Mouse (Mus musculus) midbrain, postnatal 0 days (tissue): ENCODE results near the gene Rab15. TPM values are rescaled to one million over a fixed set of nuclear protein-coding genes. Genes with fewer than 3 reads are reported as not detected.
"Not testable (repeated sequence)": the region's sequence is repeated elsewhere in the genome, so short reads cannot be mapped to it uniquely, and the experiment has no call there.

Source experiments
- ATAC-seq: fragments of 200-750 bp; cut with Nextera tagmentation; 2 replicates; pipeline ENCODE4 v1.8.0; 2017; ENCODE audit warnings: moderate number of reproducible peaks, mild to moderate bottlenecking, moderate TSS enrichment, moderate library complexity; ENCODE audit not compliant: low FRiP score
- DNase-seq: peaks from one replicate; pipeline ENCODE4 v3.0.0-alpha.2; 2015; ENCODE audit warnings: low spot score
- H3K27ac ChIP-seq: fragments of 300-500 bp; sonication (generic); 2 replicates; pipeline ENCODE4 v1.5.1; 2014; ENCODE audit warnings: low read depth, mild to moderate bottlenecking, low read length, mixed read lengths
- H3K27me3 ChIP-seq: fragments of 300-500 bp; sonication (generic); 2 replicates; pipeline ENCODE4 v1.6.1; 2014; ENCODE audit warnings: low read length, control low read depth, mixed read lengths; ENCODE audit not compliant: insufficient read depth
- H3K36me3 ChIP-seq: fragments of 300-500 bp; sonication (generic); 2 replicates; pipeline ENCODE4 v1.6.1; 2014; ENCODE audit warnings: low read length, control low read depth, mixed read lengths; ENCODE audit not compliant: insufficient read depth
- H3K4me1 ChIP-seq: fragments of 300-500 bp; sonication (generic); 2 replicates; pipeline ENCODE4 v1.6.1; 2014; ENCODE audit warnings: mild to moderate bottlenecking, control low read depth, antibody characterized with exemption, low read length, mixed read lengths; ENCODE audit not compliant: insufficient read depth
- H3K4me2 ChIP-seq: fragments of 300-500 bp; sonication (generic); 2 replicates; pipeline ENCODE4 v1.6.1; 2014; ENCODE audit warnings: low read depth, mild to moderate bottlenecking, low read length, mixed read lengths; ENCODE audit not compliant: poor library complexity, severe bottlenecking
- H3K4me3 ChIP-seq: fragments of 300-500 bp; sonication (generic); 2 replicates; pipeline ENCODE4 v1.5.1; 2014; ENCODE audit warnings: low read depth, mild to moderate bottlenecking, low read length, moderate library complexity
- H3K9ac ChIP-seq: fragments of 300-500 bp; sonication (generic); replicated peaks from 2 replicates; pipeline ENCODE4 v1.6.1; 2014; ENCODE audit warnings: mild to moderate bottlenecking, low read length, moderate library complexity, mixed read lengths; ENCODE audit not compliant: poor library complexity, severe bottlenecking
- H3K9me3 ChIP-seq: fragments of 300-500 bp; sonication (generic); 2 replicates; pipeline ENCODE4 v1.6.1; 2016; ENCODE audit warnings: low read length, control low read depth
- CTCF ChIP-seq: IDR thresholded peaks from 2 replicates; pipeline ENCODE4 v1.5.1; 2016; ENCODE audit warnings: antibody characterized with exemption, mild to moderate bottlenecking
- whole genome bisulfite sequencing: fragments of 180-500 bp; shearing (Covaris S2); extraction: QIAGEN DNeasy Blood & Tissue Kit; methylation state at CpG from one replicate; pipeline ENCODE4 v1.1.7; 2014; 5-methylcytosine and 5-hydroxymethylcytosine counted together
- polyA plus RNA-seq: library from polyadenylated mRNA; unstranded; fragments of >200 nt; fragmentation: Nextera tagmentation; extraction: Ambion mirVana; gene quantifications from 2 replicates; pipeline ENCODE4 v1.2.1, GENCODE M21; 2015
- total RNA-seq: library from RNA; depleted of rRNA; stranded (reverse); fragments of >200 nt; gene quantifications from 2 replicates; pipeline ENCODE4 v1.2.3, GENCODE M21; 2014; rRNA removed

The Rab15 gene
- total RNA-seq (91.1 and 122 TPM in 2 replicates), polyA plus RNA-seq (57.2 and 58.9 TPM in 2 replicates)

GRCm38 (mm10) chr12:76822651-76823041 is at the start of gene Rab15:
Rab15 (minus strand) TSS chr12:76822908.
- Histone ChIP-seq H3K27ac (peak within 1 kb of the TSS; percentile 85), H3K4me2 (peak within 1 kb of the TSS; percentile 71), H3K36me3 (no peaks in the 10 kb centered on the region), H3K27me3 (no peaks in the 10 kb centered on the region), H3K4me3 (peak within 1 kb of the TSS; percentile 75), H3K9me3 (no peaks in the 10 kb centered on the region), H3K9ac (peak within 1 kb of the TSS; percentile 96), H3K4me1 (peaks cover 14% of the 10 kb centered on the region)
- ATAC-seq (no peak), DNase-seq (peak; percentile 22)
- TF ChIP-seq CTCF: no peak
- WGBS: 3% methylated on average over 14 of the region's 17 CpGs

DNA sequence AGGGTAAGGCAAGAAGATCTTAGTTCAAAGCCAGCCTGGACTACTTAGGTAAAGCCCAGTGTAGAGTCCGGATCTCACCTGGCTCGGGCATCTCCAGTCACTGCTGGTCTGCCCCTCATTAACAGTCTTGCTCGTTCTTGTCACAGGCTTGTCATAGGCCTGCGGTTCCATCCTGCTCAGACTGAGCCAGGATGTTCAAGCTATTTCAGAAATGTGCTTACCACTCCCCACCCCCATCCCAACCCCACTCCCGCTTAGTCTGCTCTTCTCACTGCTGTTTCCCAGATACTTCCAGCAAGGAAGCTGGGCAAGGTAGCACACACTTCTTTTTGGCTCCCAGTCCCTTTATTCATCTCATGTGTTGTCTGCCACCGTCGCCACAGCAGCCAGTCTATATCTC is 46.9 kb upstream of the Rab15 start:
- Histone ChIP-seq H3K36me3 (peaks cover 9% of the 10 kb centered on the region), H3K4me3 (no peak overlapping the region), H3K9me3 (no peaks in the 10 kb centered on the region), H3K27me3 (no peaks in the 10 kb centered on the region), H3K9ac (no peak overlapping the region), H3K4me2 (no peak overlapping the region), H3K27ac (no peak overlapping the region), H3K4me1 (no peaks in the 10 kb centered on the region)
- DNase-seq: no peak
- ATAC-seq: no peak
- no peak for TF ChIP-seq CTCF
- 87% methylated on average over 7 of the region's 7 CpGs for WGBS

DNA sequence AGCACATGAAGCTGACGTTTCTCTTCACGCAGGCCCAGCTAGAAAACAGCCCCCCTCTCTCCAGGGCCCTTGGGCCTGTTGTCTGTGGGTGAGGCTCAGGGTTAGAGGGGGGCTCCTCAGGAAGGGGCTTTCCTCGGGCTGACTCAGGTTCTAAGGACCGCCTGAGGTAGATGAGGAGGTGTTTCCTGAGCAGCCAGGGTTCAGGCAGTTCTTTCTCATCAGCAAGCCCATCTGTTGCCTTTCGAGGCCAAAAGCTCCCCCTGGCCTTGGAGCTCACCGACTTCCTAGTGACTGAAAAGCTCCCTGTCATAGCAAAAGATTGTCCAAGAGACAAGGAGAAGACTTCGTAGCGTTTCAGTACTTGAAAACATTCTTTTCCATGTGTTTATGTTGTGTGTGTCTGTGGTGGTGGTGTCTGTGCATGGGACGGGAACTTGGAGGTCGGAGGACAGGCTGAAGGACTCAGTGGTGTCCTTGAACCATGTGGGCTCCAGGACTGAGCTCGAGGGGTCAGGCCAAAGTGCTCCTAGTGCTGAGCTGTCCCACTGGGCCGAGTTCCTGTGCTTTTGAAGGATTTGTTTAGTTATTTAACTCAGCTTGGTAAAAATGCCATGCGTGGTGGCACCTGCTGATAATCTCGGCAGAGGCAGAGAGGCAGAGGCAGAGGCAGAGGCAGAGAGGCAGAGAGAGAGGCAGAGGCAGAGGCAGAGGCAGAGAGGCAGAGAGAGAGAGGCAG is 45.9 kb upstream of the Rab15 start:
- H3K4me3 ChIP-seq: no peak overlapping the region
- no peaks in the 10 kb centered on the region for H3K4me1 ChIP-seq
- no peaks in the 10 kb centered on the region for H3K27me3 ChIP-seq
- H3K9ac ChIP-seq: no peak overlapping the region
- WGBS: 70% methylated on average over 14 of the region's 14 CpGs
- ATAC-seq (no peak), DNase-seq (no peak)
- no peak overlapping the region for H3K27ac ChIP-seq
- 0 out of 2 replicates have a peak, but pooled peaks cover 4% of the 10 kb centered on the region for H3K36me3 ChIP-seq
- no peak for TF ChIP-seq CTCF
- H3K9me3 ChIP-seq: no peaks in the 10 kb centered on the region
- no peak overlapping the region for H3K4me2 ChIP-seq

- no peak for DNase-seq
- 62% methylated on average over 10 of the region's 10 CpGs for WGBS
Measured at GRCm38 (mm10) chr12:76867586-76868280, 45.0 kb upstream of the Rab15 start.

GRCm38 (mm10) chr12:76865266-76865665 is 42.6 kb upstream of the Rab15 start:
- no peak overlapping the region for H3K9ac ChIP-seq
- H3K27ac ChIP-seq: no peak overlapping the region
- no peak for TF ChIP-seq CTCF
- H3K27me3 ChIP-seq: no peaks in the 10 kb centered on the region
- 0 out of 2 replicates have a peak, but pooled peaks cover 4% of the 10 kb centered on the region for H3K36me3 ChIP-seq
- no peaks in the 10 kb centered on the region for H3K4me1 ChIP-seq
- no peak for ATAC-seq
- DNase-seq: no peak
- no peaks in the 10 kb centered on the region for H3K9me3 ChIP-seq
- no peak overlapping the region for H3K4me3 ChIP-seq
- 82% methylated on average over 13 of the region's 13 CpGs for WGBS
- no peak overlapping the region for H3K4me2 ChIP-seq

More at GRCm38 (mm10) chr12:76867586-76868280, 45.0 kb upstream of the Rab15 start:
- no peak for TF ChIP-seq CTCF
- H3K9me3 ChIP-seq: no peaks in the 10 kb centered on the region
- no peak overlapping the region for H3K27ac ChIP-seq
- H3K9ac ChIP-seq: no peak overlapping the region
- H3K36me3 ChIP-seq: 0 out of 2 replicates have a peak, but pooled peaks cover 4% of the 10 kb centered on the region
- H3K4me3 ChIP-seq: no peak overlapping the region
- H3K27me3 ChIP-seq: no peaks in the 10 kb centered on the region
- H3K4me2 ChIP-seq: no peak overlapping the region
- H3K4me1 ChIP-seq: no peaks in the 10 kb centered on the region
- no peak for ATAC-seq

DNA sequence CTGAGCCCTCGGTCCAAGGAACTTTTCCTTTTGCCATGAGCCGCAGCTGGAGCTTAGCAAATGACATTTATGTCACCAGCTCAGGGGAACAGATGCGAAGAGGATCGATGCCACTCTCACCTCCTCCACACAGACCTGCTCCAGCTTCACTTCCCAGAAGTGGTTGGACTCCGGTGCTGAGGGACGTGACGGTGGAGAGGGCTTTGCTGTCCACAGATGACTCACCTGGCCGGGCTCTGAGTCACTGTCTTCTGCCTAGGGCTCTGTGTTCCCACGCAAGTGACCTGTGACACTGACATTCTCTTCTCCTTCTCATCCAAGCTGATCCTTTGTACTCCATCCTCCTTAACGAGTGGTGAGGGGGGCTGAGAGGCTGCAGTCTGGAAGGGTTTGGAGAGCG is 40.9 kb upstream of the Rab15 start:
- Histone ChIP-seq H3K9me3 (no peaks in the 10 kb centered on the region), H3K36me3 (0 out of 2 replicates have a peak, but pooled peaks cover 4% of the 10 kb centered on the region), H3K4me3 (no peak overlapping the region), H3K27ac (no peak overlapping the region), H3K27me3 (no peaks in the 10 kb centered on the region), H3K4me1 (no peaks in the 10 kb centered on the region), H3K4me2 (no peak overlapping the region), H3K9ac (no peak overlapping the region)
- ATAC-seq: no peak
- WGBS: 81% methylated on average over 11 of the region's 11 CpGs
- DNase-seq: no peak
- TF ChIP-seq CTCF: no peak

DNA sequence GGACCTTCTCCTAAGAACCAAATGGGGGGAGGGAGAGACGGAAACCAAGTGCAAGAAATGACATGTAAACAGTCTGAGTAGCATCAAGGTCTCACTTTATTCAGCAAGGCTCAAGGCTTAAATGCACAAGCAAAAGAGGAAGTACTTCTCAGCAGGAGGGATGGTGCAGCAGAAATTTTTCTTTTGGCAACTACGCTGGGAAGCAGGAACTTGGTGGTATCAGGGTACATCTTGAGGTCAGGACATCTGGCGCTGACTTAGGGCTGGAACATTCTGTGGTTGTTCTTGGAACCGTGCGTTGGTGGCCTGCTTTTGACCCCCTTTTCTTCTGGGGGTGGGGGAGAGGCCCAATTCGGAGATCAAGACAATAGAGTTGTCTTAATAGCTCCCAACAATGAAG is 36.1 kb upstream of the Rab15 start:
- 85% methylated on average over 6 of the region's 6 CpGs for WGBS
- not testable (repeated sequence) for H3K9ac ChIP-seq, H3K4me2 ChIP-seq, H3K27ac ChIP-seq, H3K4me3 ChIP-seq, H3K36me3 ChIP-seq, ATAC-seq, H3K9me3 ChIP-seq, DNase-seq, H3K27me3 ChIP-seq, H3K4me1 ChIP-seq
